Mouse (Mus musculus) kidney, adult 2 months (tissue): ENCODE measurements around the gene Ndufb8. TPM values are rescaled to one million over a fixed set of nuclear protein-coding genes. Genes with fewer than 3 reads are reported as not detected.

ENCODE experiments used
- DNase-seq: peaks from one replicate; pipeline ENCODE4 v3.0.0; 2021
- H3K27ac ChIP-seq: fragments of 200-500 bp; 2 replicates; pipeline ENCODE4 v1.5.1; 2012; ENCODE audit warnings: low read depth, low read length, control low read depth, inconsistent platforms; ENCODE audit not compliant: insufficient read depth
- H3K27me3 ChIP-seq: fragments of 200-500 bp; replicated peaks from 2 replicates; pipeline ENCODE4 v1.6.1; 2012; ENCODE audit warnings: mild to moderate bottlenecking, moderate library complexity, low read length, inconsistent platforms; ENCODE audit not compliant: control insufficient read depth, insufficient read depth
- H3K36me3 ChIP-seq: fragments of 200-500 bp; 2 replicates; pipeline ENCODE4 v1.6.1; 2012; ENCODE audit warnings: mild to moderate bottlenecking, moderate library complexity, low read length, inconsistent platforms; ENCODE audit not compliant: control insufficient read depth, insufficient read depth
- H3K4me1 ChIP-seq: fragments of 200-500 bp; 2 replicates; pipeline ENCODE4 v1.6.1; 2011; ENCODE audit warnings: low read length; ENCODE audit not compliant: control insufficient read depth, insufficient read depth
- H3K4me3 ChIP-seq: fragments of 200-500 bp; 2 replicates; pipeline ENCODE4 v1.5.1; 2011; ENCODE audit warnings: mild to moderate bottlenecking, low read depth, low read length, control low read depth; ENCODE audit not compliant: insufficient read depth
- CTCF ChIP-seq: fragments of 200-500 bp; conservative IDR thresholded peaks from 2 replicates; pipeline ENCODE4 v1.5.1; 2011; ENCODE audit warnings: low read depth, mild to moderate bottlenecking, control low read depth, low read length, moderate library complexity, mixed read lengths; ENCODE audit not compliant: insufficient read depth, insufficient read length
- POLR2A ChIP-seq: fragments of 200-500 bp; IDR thresholded peaks from one replicate; pipeline ENCODE4 v1.6.1; 2011; ENCODE audit warnings: low read depth, low read length, control low read depth
- WGBS: fragments of 180-500 bp; shearing (Covaris S2); methylation state at CpG from one replicate; pipeline ENCODE4 v1.1.7; 2018; 5-methylcytosine and 5-hydroxymethylcytosine counted together
- polyA plus RNA-seq: library from polyadenylated mRNA; depleted of rRNA; stranded (reverse); fragments of >200 nt; gene quantifications from 2 replicates; pipeline ENCODE4 v1.2.3, GENCODE M21; 2012; rRNA removed

Gene Ndufb8
- polyA plus RNA-seq, 1 experiment, result 1,885 TPM

- TF ChIP-seq CTCF (no peak), POLR2A (no peak)
- DNase-seq, result no peak
- Histone ChIP-seq H3K4me1 (no peaks in the 10 kb centered on the region), H3K4me3 (no peak overlapping the region), H3K27ac (no peak overlapping the region), H3K36me3 (no peaks in the 10 kb centered on the region), H3K27me3 (0 out of 2 replicates have a peak, but pooled peaks cover 2% of the 10 kb centered on the region)
- WGBS, result 65% methylated on average over 6 of the region's 6 CpGs
These were observed 53.3 kb downstream of the Ndufb8 start for GRCm38 (mm10) chr19:44501925-44502324.

- Histone ChIP-seq H3K27me3 (0 out of 2 replicates have a peak, but pooled peaks cover 2% of the 10 kb centered on the region), H3K4me3 (no peak overlapping the region), H3K27ac (no peak overlapping the region), H3K4me1 (no peaks in the 10 kb centered on the region), H3K36me3 (no peaks in the 10 kb centered on the region)
- DNase-seq, result no peak
- TF ChIP-seq POLR2A (no peak), CTCF (no peak)
- 33% methylated on average over 5 of the region's 5 CpGs for WGBS
These were observed 55.0 kb downstream of the Ndufb8 start for GRCm38 (mm10) chr19:44500240-44500639.

GRCm38 (mm10) chr19:44498936-44499335, 56.3 kb downstream of the Ndufb8 start:
- H3K4me3 ChIP-seq, result no peak overlapping the region
- no peak overlapping the region for H3K27ac ChIP-seq
- 55% methylated on average over 6 of the region's 6 CpGs for WGBS
- H3K36me3 ChIP-seq, result no peaks in the 10 kb centered on the region
- peaks cover 2% of the 10 kb centered on the region; the same call in 1 of the 2 replicates for H3K27me3 ChIP-seq
- no peaks in the 10 kb centered on the region for H3K4me1 ChIP-seq
- no peak for DNase-seq
- TF ChIP-seq CTCF, result no peak
- no peak for TF ChIP-seq POLR2A

Other genes starting within 250 kb of the Ndufb8 start
- gene Scd4, start 222.3 kb downstream of the Ndufb8 start, polyA plus RNA-seq, result 0.23 and 0.26 TPM in 2 replicates
- 3,910 and 4,173 TPM in 2 replicates for gene Scd1, start 147.6 kb downstream of the Ndufb8 start, polyA plus RNA-seq
- 0.11 and 0.14 TPM in 2 replicates for gene Wnt8b, start 62.0 kb downstream of the Ndufb8 start, polyA plus RNA-seq
- 5.3 and 6.8 TPM in 2 replicates for gene Sec31b, start 9.6 kb downstream of the Ndufb8 start, polyA plus RNA-seq
- not detected in 2 replicates for gene Gm20538, start 2.6 kb downstream of the Ndufb8 start, polyA plus RNA-seq
- gene Hif1an, start 7.4 kb upstream of the Ndufb8 start, polyA plus RNA-seq, result 16.4 and 17.0 TPM in 2 replicates
- 25.8 and 29.7 TPM in 2 replicates for gene Pax2, start 200.6 kb upstream of the Ndufb8 start, polyA plus RNA-seq